Mouse (Mus musculus) spleen, postnatal 4 days (tissue): ENCODE measurements around the gene Mreg.
A peak's percentile ranks its signal among the peaks of the same experiment; 100 is the strongest.

ENCODE experiments used
- DNase-seq, 2 experiments: peaks; one replicate each; pipeline ENCODE4 v3.0.0; 2022; ENCODE audit warnings: low spot score in 2 of 2

Mreg gene

GRCm38 (mm10) chr1:72123434-72124297 lies 88.4 kb downstream of the Mreg start:
- DNase-seq = peak; percentile 75 to 92

GRCm38 (mm10) chr1:72121608-72122185 lies 90.4 kb downstream of the Mreg start:
- peak in 1 of 2 experiments; percentile 43 for DNase-seq

- DNase-seq = peak in 1 of 2 experiments; percentile 16
These were observed 92.1 kb downstream of the Mreg start for GRCm38 (mm10) chr1:72119981-72120380.

- peak in 1 of 2 experiments; percentile 25 for DNase-seq
These were observed 97.9 kb downstream of the Mreg start for GRCm38 (mm10) chr1:72114206-72114605.
